Mouse (Mus musculus) brain, embryonic 14.5 days (tissue): Measurements from ENCODE around the gene Smim13.

Experiments used
- CTCF ChIP-seq: fragments of 200-500 bp; IDR thresholded peaks from 2 replicates; pipeline ENCODE4 v1.5.1; 2012; ENCODE audit warnings: inconsistent platforms, mild to moderate bottlenecking, moderate library complexity, borderline replicate concordance; ENCODE audit not compliant: insufficient read depth, insufficient read length; ENCODE audit errors: extremely low read depth
- POLR2A ChIP-seq: fragments of 200-500 bp; IDR thresholded peaks from 2 replicates; pipeline ENCODE4 v1.6.1; 2012; ENCODE audit warnings: mild to moderate bottlenecking, inconsistent platforms, borderline replicate concordance; ENCODE audit not compliant: poor library complexity, insufficient read depth, insufficient read length, severe bottlenecking; ENCODE audit errors: extremely low read depth

DNA sequence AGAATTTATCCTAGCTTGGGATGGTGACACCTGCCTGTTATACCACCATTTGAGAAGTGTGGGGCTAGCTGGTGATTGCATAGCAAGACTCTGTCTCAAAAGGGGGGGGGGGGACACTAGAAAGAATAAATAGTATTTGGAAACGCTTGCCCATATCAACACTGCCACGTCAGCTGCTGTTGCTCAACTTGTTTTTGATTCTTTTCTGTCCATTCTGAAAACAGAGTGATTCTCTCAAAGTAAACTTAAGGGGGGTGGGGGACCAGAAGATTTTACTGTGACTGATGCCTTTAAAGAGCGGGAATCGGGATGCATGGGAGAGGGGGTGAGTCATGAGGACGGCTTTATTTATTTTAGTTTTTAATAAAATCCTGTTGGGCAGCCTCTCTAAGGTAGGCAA is 23.1 kb upstream of the Smim13 start:
- TF ChIP-seq CTCF = no peak
- TF ChIP-seq POLR2A = no peak
